Mouse (Mus musculus) Muller cell, postnatal 12 days (primary cell): ENCODE data around the gene Gjb2.
"Not testable (repeated sequence)": the region's sequence is repeated elsewhere in the genome, so short reads cannot be mapped to it uniquely, and the experiment has no call there.

ENCODE experiments used
- DNase-seq: peaks from one replicate; pipeline ENCODE4 v3.0.0-alpha.2; 2015; ENCODE audit errors: inconsistent ontology term

Gene Gjb2

DNA sequence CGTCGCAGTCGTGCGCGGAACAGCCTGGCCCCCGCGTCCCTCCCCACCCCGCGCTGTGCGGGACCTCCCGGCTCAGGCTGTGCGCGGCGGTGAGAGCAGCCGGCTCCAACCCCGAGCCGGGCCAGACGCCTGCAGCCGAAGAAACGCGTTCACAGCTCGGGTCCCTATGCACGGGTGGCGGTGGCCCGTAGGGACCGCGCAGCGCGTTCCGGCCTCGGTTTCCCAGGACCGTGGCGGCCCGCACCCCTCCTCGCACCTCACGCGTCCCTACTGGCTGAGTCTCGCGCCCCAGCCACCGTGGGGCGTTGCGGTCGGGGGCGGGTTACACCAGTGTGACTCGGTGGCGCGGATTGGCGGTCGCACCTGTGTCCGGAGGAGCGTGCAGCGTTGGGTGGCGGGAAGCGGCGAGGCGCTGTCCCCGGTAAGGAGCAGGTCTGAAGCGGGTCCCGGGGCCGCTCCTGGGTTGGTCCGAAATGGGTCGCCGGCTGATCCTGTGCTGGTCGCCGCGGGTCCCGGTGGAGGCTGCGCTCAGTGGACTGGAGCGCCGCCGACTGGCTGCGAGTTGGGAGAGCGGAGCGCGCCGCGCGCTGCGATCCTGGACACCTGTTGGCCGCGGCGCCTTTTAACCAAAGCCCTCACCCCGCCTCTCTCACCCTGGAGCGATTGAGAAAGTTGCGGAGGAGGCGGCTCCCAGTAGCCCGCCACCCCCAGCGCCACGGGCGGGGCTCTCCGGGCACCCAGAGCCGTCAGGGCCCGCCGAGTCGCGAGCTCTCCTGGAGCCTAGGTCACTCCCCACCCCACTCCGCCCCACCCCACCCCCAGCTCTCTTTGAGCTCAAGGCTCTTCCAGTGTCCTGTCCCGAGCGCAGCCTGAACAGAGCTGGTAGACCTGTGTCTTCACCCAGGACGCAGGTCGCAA is at the start of gene Gjb2:
Gene Gjb2 (minus strand): TSS at position 597 of the 918 bp plus-strand sequence.
- peak; percentile 38 for DNase-seq

DNA sequence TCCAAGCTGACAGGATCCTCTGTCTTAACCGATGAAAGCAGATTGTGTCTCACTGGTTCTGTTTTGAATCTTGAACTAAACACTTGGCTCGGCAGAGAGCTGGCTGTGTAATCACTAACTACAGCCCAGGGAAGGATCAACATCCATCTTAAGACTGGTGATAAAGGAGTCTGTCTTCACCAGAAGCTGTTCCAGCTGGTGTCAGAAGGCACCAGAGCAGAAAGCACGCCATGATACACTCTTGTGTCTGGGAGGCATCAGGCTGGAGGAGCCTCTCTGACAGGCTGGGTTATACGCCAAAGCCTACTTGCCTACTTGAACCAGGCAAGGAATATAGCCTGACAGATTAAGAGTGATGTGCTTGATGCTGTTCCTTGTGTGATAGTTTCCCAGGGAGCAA is 41.2 kb upstream of the Gjb2 start:
- no peak for DNase-seq

DNA sequence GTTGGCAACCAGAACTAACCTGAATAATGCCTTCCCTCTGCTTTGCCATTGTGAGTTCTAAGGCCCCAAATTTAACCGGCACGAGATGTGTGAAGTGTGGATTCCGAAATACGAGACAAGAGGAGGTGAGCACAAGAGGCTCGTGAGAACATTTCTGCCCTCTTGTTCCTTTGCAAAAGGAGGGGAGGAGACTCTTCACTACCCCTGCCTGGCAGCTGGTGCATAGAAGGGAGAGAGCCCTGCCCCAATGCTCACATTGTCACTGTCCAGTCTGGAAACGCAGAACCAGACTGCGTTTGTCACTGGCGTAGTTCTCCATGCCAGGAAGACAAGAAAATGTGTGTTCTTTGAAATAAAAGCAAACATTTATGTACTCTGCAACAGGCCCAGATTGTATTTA is 30.8 kb upstream of the Gjb2 start:
- no peak for DNase-seq

DNA sequence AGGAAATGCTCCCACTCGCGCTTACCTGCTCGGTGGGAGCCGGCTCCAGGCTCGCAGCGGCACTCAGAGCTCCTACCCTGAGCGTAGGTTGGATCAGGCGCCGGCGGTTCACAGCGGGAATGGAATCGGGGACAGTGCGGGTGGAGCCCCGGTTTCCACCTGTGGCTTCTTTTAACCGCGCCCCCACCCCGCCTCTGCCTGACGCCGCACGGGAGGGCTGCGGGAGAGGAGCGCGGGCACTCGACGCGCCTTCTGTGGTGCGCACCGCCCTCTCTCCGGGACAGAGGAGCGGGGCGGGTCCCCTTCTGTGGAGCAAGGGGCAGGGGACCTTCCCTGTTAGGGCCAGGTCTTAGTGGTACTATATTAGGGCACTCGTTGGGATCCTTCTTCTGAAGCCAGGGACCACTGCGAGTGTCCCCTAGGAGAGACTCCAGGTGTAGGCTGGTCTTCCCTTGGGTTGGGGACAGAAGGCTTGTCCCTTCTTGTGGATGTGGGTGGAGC is 28.7 kb upstream of the Gjb2 start, which contains the start of gene Gjb6:
Gene Gjb6 (minus strand): TSS at position 451 of the 501 bp plus-strand sequence.
- peak; percentile 2 for DNase-seq

DNA sequence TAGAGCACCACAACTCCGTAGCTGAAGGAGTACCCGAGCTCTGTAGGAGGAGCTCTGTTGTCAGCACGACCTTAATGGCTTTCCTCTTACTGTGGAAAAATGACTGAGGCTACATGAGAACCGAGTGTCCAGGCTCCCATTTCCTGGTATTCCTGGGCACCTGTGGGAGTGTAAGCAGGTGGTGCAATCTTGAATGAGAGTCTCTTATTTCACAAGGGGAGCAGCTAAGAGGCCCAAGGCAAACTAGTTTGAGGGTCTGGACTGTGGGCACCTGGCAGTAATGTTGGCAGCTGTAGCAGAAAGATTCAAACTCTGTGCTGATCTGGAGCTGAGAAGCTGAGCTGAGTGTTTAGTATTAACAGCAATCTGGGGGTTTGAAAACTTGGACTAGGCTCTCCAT is 22.9 kb upstream of the Gjb2 start:
- no peak for DNase-seq

DNA sequence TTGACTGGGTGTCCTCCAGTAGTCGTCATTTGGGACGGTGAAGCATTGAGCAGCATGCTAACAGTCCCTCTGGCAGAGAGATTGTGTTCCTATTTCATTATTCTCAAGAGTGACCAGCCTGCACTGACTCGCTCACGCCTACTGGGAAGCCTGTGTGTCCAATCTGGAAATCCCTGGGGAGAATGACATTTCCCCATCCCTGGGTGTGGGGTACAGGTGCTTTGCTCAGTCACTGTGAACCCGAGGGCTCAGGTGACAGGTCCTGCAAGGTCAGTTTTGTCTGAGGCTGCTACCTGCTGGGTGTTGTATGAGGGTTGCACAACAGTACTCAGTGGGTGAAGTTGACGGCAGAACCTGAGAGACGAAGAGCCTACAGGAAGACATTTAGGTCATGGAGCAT is 17.8 kb upstream of the Gjb2 start:
- no peak for DNase-seq

DNA sequence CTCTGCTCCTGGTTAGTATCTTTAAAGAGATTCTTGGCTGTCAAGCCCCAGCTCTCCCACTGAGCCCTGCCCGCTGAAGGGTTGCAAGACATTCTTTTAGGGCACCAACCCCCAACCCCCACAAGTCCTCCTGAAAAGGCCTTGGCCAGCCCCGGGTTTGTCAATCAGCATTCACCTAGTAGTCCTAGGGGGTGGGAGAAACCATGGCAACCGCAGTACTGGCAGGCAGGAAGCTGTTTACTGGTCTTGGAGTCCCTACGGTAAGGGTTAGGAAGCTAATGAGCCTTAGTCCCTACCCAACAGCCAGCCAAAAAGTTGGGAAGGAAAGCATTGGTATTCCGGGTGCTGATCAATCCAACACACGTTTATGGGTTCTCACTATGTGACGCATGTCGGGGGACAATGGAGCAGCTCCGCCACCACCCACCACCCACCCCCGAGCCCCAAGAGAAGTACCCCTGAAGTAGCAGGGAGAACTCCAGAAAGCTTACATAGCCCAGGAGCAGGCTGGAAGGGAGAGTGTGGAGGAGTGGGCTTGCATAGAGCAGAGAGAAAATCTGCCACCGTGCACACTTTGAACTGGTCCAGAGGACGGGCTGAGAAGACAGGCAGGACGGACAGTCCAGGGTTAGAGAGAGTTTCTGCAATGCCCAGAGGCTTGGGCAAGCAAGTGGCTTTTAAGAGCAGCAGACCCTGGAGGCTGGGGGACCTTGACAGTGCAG is 11.5 kb upstream of the Gjb2 start, which contains the start of gene Gm4491:
Gene Gm4491 (minus strand): TSS at position 61 of the 722 bp plus-strand sequence.
- peak; percentile 9 for DNase-seq

DNA sequence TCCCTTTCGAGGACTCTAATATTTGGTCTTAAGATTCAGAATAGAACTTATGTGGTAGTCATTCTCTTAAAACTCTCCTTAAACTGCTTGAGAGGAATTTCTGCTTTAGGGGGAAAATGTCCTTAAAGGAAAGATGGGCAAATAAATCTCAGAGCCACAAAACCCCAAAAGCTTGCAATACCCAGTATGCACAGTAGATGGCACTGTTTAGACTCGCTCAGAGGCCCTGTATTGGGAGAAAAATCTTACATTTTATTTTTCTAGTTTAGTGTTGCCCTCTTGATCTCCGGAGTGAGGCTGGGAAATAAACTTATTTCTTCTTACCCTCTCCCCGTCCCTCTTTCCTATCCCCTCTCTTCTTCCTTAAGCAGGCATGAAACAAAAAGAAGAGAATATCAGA is 4.7 kb upstream of the Gjb2 start:
- DNase-seq = peak; percentile 32

DNA sequence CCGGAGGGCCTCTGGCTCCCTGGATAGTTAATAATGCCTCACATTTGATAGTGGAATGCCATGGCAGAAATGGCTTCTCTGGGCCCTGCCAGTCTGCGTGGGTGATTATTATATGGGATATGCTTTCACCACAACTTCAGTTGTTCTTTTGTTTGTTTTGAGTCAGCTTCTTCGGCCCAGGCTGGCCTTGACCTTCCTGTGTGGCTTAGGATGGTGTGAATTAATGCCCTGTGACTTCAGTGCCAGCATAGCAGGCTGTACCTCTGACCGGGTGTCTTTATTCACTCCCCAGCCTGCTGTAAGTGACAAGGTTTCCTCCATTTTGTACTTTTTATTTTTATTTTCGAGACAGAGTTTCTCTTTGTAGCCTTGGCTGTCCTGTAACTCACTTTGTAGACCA is 3.4 kb upstream of the Gjb2 start:
- no peak for DNase-seq

DNA sequence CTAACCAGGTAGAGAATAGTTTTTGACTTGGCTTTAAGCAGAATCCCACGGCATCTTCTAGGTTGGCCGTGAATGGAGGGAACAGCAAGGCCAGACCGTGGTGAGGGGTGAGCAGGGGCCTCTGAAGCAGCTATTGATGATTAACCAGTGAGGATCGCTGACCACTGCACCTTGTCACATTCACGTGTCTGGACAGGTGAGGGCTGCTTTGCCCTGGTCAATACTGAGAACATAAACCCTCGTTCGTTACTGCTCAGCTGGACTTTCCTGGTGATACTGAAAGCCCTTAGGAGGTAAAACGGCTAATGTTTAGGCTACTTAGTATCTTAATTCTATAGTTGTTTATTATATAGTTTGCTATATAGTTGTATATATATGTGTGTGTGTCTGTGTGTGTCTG is 2.6 kb upstream of the Gjb2 start:
- no peak for DNase-seq

DNA sequence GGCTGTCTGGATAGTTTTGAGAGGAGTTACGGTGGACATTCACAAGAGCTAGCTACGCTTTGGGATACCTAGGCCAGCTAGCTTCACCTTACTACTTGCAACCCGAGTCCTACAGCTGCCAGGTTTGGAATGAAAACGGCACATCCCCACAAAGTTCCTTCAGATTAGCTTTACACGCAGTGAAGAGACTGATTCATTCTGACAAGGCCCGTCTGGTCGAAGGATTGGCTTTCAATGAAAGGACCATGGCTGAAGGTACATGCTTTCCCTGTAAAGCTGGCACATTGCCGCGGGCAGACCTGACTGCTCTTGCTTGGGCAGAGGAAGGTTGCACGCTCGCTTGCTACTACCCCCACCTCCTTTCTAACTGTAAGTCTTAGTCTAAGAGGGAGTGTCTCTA is 1.2 kb upstream of the Gjb2 start:
- no peak for DNase-seq

DNA sequence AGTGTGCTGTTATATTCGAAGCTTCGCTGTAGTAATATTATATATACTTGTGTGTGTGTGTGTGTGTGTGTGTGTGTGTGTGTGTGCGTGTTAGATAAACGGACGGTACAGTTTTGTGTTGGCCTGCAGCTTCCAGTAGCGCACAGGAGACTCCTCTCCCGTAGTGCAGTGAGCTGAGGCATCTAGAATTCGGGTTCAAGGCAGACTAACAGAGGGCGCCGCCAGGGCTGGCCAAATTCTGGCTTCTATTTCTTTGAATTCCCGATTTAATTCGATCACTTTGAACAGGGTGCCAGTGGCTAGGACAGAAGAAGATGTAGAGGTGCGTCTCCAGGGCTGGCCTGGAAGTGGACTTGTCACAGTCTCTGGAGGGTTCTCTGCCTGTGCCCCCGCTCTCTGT is 609 bp upstream of the Gjb2 start:
- peak; percentile 7 for DNase-seq

DNA sequence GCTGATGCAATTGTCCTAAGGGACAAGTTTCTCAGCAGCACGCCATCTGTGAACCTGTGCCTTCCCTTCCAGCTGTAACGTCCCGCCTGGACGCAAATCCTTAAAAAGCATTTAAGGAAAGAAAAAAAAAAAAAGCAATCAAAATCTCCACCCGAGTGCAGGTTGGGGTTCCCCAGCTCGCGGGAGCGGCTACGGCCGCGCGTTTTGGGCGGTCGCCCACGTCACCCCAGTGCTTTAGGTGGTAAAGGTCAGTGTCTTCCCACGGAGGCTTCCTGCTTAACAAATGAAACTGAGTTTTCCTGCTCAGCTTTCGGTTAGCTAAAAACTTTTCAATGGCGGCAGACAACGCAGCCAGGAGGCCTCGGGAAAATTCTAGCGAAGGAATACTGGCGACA is 794 bp downstream of the Gjb2 start:
- no peak for DNase-seq

DNA sequence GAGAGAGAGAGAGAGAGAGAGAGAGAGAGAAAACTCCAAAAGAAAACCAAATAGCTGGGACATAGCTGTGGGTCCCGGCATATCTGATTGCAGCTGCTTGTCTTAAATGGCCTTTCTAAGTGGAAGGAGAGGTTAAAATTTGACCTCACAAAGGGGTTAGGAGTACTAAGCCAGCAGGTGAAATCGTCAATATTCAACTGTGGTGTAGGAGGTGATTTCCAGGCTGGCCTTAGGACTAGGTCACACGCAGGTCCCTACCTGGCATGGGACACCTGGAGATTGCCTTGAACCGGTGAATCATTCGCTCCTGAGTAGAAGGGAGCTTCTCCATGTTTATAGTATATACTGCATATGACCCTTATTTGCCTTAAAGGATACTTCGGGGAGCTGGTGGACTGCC is 1.4 kb downstream of the Gjb2 start:
- no peak for DNase-seq

DNA sequence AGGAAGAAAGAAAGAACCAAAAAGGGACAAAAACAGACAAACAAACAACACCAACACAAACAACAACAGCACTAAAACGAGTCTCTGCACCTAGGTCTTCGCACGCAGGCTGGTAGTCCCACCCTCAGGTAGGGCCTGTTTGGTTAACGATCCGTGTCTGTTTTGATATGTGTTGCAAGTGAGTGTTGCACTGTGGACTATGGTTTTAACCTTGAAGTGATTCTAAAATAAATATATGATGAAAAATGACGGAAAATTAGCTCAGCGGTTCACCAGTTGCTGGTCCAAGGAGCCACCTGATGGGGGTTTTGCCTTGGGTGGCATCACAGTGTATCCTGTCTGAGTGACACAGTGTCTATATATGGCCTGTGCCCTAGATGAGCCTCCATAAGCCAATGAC is 2.9 kb downstream of the Gjb2 start:
- no peak for DNase-seq

DNA sequence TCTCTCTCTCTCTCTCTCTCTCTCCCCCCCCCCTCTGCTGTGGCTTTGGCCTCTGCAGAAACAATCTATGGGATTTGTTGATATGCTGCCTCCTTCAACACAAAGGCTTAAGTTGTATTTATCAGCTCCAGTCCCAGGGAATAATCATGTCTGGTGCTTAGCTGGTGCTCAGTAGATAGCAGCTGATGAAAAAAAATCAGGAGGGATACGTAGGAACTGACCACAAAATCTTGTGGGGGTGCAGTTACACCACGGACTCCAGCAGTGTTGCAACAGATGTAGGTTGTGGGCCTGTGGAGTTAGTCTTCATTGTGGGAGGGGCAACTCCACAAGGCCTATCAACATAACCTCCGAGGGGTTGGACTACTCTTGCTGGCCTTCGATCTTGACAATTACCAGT is 8.6 kb downstream of the Gjb2 start:
- no peak for DNase-seq

DNA sequence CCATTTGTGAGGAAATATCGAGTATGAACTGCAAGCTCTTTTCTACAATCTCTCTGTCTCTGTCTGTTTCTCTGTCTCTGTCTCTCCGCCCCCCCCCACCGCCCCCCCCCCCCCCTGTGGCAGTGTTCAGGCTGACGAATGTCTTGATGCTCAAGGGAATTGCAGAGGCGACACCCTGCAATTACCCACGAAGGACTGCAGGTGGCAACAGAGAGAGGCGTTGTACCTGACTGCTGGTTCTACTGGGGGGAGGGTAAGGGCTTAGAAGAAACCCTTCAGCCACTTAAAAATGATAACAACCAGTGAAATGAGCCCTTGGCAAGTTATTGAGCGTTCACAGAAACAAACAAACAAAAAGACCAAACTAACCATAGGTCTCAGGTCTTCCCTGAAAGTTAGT is 11.5 kb downstream of the Gjb2 start:
- DNase-seq = peak; percentile 11

DNA sequence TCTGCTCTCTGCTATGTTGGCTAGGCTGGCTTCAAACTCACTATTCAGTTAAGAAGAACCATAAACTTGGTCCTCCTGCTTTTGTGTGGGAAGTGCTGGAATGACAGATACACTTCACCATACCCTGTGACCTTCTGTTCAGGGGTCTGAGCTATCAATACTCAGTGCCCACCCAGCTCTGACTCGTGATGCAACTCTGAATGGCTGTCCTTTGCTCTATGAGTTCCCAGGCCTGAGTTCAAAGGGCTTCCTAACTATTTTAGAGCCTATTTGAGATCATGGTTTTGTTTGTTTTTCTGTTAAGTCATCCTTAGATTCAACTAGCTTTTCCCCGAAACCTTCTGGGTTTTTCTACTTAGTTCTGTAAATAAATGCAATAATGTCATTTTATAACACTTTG is 14.5 kb downstream of the Gjb2 start:
- no peak for DNase-seq

DNA sequence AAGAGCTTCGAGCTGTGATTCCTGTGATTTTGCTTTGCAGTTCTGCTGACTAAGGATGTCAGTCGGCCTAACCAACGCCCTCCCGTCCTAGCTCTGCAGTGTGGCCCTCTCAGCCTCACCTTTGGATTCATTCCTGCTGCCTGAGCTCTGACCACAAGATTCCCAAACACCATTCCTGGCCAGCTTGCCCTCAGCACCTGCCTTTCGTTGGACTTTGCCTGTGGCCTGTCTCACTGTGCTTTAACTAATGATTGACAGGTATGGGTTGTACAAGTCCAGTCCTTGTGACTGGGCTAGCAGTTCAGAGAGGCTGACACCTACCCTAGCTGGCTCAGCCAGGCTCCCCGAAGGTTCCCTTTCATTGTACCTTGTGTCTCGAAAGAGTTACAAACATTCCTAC is 15.4 kb downstream of the Gjb2 start:
- no peak for DNase-seq

DNA sequence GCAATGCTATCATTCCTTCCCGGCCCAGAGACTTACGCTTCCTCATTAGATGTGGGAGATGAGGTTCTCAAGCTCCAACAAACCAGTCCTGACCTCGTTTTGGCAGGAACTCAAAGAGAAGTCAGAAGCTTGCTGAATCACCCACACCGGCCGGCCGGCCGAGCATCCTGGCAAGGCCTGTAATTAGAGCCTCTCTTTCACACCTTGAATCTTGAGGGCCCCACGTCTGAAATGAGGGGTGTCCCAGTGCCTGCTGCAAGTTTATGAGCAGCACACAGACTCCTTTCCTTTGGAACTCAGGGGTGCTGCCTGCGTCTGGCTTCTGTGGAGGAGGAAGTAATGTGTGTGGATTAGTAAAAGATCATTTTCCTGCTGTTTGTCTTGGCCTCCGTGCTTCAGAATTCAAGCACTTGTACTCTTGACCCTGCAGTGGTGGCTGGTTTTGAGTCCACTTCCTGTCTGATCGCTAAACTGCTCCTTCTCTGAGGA is 20.3 kb downstream of the Gjb2 start:
- DNase-seq = peak; percentile 75

DNA sequence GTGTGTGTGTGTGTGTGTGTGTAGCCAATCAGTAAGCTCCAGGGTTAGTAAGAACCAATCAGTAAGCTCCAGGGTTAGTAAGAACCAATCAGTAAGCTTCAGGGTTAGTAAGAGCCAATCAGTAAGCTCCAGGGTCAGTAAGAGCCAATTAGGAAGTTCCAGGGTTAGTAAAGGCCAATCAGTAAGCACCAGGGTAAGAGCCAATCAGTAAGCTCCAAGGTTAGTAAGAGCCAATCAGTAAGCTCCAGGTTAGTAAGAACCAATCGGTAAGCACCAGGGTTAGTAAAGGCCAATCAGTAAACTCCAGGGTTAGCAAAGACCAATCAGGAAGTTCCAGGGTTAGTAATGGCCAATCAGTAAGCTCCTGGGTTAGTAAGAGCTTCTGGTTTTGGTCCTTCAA is 21.6 kb downstream of the Gjb2 start:
- DNase-seq = no peak

DNA sequence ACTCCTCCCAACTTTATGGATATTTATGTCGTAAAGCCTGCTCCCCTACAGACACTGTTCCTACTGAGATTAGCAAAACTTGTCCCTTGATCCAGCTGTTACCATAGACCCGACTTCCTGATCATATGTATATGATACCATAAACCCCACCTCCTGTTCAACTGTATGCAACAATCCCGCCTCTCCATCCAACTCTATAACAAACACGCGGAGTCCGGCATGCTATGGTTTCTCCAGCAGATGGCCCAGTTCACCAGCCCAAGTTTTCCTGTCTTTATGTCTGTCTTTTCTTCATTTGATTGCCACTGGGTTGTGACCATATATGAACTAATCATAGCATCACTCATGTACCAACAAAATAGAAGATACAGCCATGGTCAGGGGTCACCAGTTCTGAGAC is 29.0 kb downstream of the Gjb2 start:
- no peak for DNase-seq

DNA sequence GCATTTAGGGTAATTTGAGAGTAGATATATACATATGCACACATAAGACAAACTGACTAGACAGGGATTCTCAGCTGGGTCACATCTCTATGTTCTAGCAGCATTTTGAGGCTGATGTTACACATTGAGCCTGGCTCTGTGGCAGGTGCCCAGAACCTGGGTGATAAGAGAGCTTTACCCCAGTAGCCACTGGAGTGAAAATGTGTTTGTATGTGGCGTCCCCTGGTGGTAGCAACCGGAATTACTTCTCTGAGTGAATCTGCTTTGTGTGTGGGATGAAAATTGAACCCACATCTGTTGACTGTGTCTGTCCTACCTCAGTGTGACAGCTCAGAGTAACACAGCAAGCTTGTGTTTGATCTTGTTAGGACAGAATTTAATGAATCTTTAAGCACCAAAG is 34.6 kb downstream of the Gjb2 start:
- not testable (repeated sequence) for DNase-seq
